Mouse (Mus musculus): ENCODE results near the gene Zfp846. TPM values are rescaled to one million over a fixed set of nuclear protein-coding genes. Genes with fewer than 3 reads are reported as not detected.
"Not testable (repeated sequence)": the region's sequence is repeated elsewhere in the genome, so short reads cannot be mapped to it uniquely, and the experiment has no call there.

Zfp846 gene
- total RNA-seq (2021): 10 to 100 TPM; 33.9 to 35.9 TPM

- intact Hi-C loops (cut with DNase I): loop anchor here (10.0 kb wide), 1 partner anchor 86 kb away; the partner anchor contains the start of gene Zfp426
- peak; percentile 99 for DNase-seq (ENCODE audit: extremely low spot score in 1 of 2, low spot score in 2 of 2)
These were observed at the start of gene Zfp846 for GRCm38 (mm10) chr9:20581175-20581634. Zfp846 (plus strand) TSS chr9:20581291.

- intact Hi-C loops (cut with DNase I): no loop called here
- DNase-seq (ENCODE audit: extremely low spot score in 1 of 2, low spot score in 2 of 2): peak; percentile 44 to 45
These were observed 46.7 kb upstream of the Zfp846 start for GRCm38 (mm10) chr9:20534326-20534926.

GRCm38 (mm10) chr9:20536598-20536997 is 44.5 kb upstream of the Zfp846 start:
- intact Hi-C loops (cut with DNase I): no loop called here
- no peak for DNase-seq (ENCODE audit: extremely low spot score in 1 of 2, low spot score in 2 of 2)

GRCm38 (mm10) chr9:20543496-20543895 is 37.6 kb upstream of the Zfp846 start:
- intact Hi-C loops (cut with DNase I): no loop called here
- no peak for DNase-seq (ENCODE audit: extremely low spot score in 1 of 2, low spot score in 2 of 2)

- peak; percentile 67 to 94 for DNase-seq (ENCODE audit: extremely low spot score in 1 of 2, low spot score in 2 of 2)
- intact Hi-C loops (cut with DNase I): no loop called here
These were observed 36.8 kb upstream of the Zfp846 start for GRCm38 (mm10) chr9:20544070-20544821.

GRCm38 (mm10) chr9:20545151-20545550 is 35.9 kb upstream of the Zfp846 start:
- DNase-seq (ENCODE audit: extremely low spot score in 1 of 2, low spot score in 2 of 2): peak in 1 of 2 experiments; percentile 15
- intact Hi-C loops (cut with DNase I): no loop called here

- intact Hi-C loops (cut with DNase I): no loop called here
- DNase-seq (ENCODE audit: extremely low spot score in 1 of 2, low spot score in 2 of 2): no peak
These were observed 29.3 kb upstream of the Zfp846 start for GRCm38 (mm10) chr9:20551781-20552275.

GRCm38 (mm10) chr9:20552698-20553097 is 28.4 kb upstream of the Zfp846 start:
- intact Hi-C loops (cut with DNase I): no loop called here
- no peak for DNase-seq (ENCODE audit: extremely low spot score in 1 of 2, low spot score in 2 of 2)

GRCm38 (mm10) chr9:20562177-20562576 is 18.9 kb upstream of the Zfp846 start:
- intact Hi-C loops (cut with DNase I): no loop called here
- DNase-seq (ENCODE audit: extremely low spot score in 1 of 2, low spot score in 2 of 2): no peak

- intact Hi-C loops (cut with DNase I); DNase-seq (ENCODE audit: extremely low spot score in 1 of 2, low spot score in 2 of 2): not testable (repeated sequence)
These were observed 15.6 kb upstream of the Zfp846 start for GRCm38 (mm10) chr9:20565326-20566030.

GRCm38 (mm10) chr9:20571060-20571459 is 10.0 kb upstream of the Zfp846 start:
- no peak for DNase-seq (ENCODE audit: extremely low spot score in 1 of 2, low spot score in 2 of 2)
- intact Hi-C loops (cut with DNase I): no loop called here

- intact Hi-C loops (cut with DNase I): no loop called here
- DNase-seq (ENCODE audit: extremely low spot score in 1 of 2, low spot score in 2 of 2): no peak
These were observed 4.5 kb upstream of the Zfp846 start for GRCm38 (mm10) chr9:20576591-20576990.

GRCm38 (mm10) chr9:20601270-20601669 is 20.2 kb downstream of the Zfp846 start:
- intact Hi-C loops (cut with DNase I): no loop called here
- no peak for DNase-seq (ENCODE audit: extremely low spot score in 1 of 2, low spot score in 2 of 2)

GRCm38 (mm10) chr9:20606269-20606668 is 25.2 kb downstream of the Zfp846 start:
- intact Hi-C loops (cut with DNase I): no loop called here
- DNase-seq (ENCODE audit: extremely low spot score in 1 of 2, low spot score in 2 of 2): no peak

GRCm38 (mm10) chr9:20607100-20607974 is 26.2 kb downstream of the Zfp846 start:
- intact Hi-C loops (cut with DNase I): no loop called here
- DNase-seq (ENCODE audit: extremely low spot score in 1 of 2, low spot score in 2 of 2): peak; percentile 82 to 90

GRCm38 (mm10) chr9:20609831-20610464 is 28.9 kb downstream of the Zfp846 start:
- intact Hi-C loops (cut with DNase I): no loop called here
- DNase-seq (ENCODE audit: extremely low spot score in 1 of 2, low spot score in 2 of 2): no peak

GRCm38 (mm10) chr9:20611976-20612375 is 30.9 kb downstream of the Zfp846 start:
- intact Hi-C loops (cut with DNase I): no loop called here
- DNase-seq (ENCODE audit: extremely low spot score in 1 of 2, low spot score in 2 of 2): no peak

GRCm38 (mm10) chr9:20616685-20617084 is 35.6 kb downstream of the Zfp846 start:
- no peak for DNase-seq (ENCODE audit: extremely low spot score in 1 of 2, low spot score in 2 of 2)
- intact Hi-C loops (cut with DNase I): no loop called here
